Mouse (Mus musculus): ENCODE measurements around the gene Gja5. TPM values are rescaled to one million over a fixed set of nuclear protein-coding genes. Genes with fewer than 3 reads are reported as not detected.

Gja5 gene
- polyA plus RNA-seq, 1 experiment, result 2.1 TPM

DNA sequence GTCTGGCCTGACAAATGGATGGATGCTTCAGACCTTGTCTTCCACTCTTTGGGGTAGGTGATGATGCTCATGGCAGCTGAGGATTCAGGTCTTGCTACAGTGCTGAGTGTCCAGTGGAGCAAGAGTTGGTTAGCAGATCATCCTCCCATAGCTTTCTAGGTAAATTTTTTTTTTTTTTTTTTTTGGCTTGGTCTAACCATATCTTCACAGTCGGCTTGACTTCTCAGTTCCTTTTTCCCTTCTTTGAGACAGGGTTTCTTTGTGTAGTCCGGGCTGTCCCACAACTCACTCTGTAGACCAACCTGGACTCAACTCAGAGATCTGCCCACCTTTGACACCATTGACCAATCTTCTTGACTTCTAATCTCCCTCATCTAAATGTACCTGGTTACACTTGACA is 73.0 kb downstream of the Gja5 start:
- Histone ChIP-seq H3K27ac (ENCODE audit: control insufficient read depth, insufficient read depth, low read length) (no peak overlapping the region), H3K4me3 (ENCODE audit: control insufficient read depth, insufficient read depth, low read length) (no peak overlapping the region), H3K27me3 (ENCODE audit: control insufficient read depth, insufficient read depth, low read length) (no peaks in the 10 kb centered on the region), H3K36me3 (ENCODE audit: control insufficient read depth, insufficient read depth, low read length) (no peaks in the 10 kb centered on the region), H3K4me1 (replicated peaks; ENCODE audit: control insufficient read depth, insufficient read depth, low read length) (no peaks in the 10 kb centered on the region)
- WGBS, result 68% methylated on average over 2 of the region's 2 CpGs
- DNase-seq, result no peak
- TF ChIP-seq POLR2A (IDR thresholded peaks at IDR 0.05; ENCODE audit: control insufficient read depth, extremely low read depth, insufficient read depth, low read length, poor library complexity), result no peak
- TF ChIP-seq CTCF (IDR thresholded peaks at IDR 0.05; ENCODE audit: borderline replicate concordance, control insufficient read depth, extremely low read depth, insufficient read depth, low read length, poor library complexity), result no peak

DNA sequence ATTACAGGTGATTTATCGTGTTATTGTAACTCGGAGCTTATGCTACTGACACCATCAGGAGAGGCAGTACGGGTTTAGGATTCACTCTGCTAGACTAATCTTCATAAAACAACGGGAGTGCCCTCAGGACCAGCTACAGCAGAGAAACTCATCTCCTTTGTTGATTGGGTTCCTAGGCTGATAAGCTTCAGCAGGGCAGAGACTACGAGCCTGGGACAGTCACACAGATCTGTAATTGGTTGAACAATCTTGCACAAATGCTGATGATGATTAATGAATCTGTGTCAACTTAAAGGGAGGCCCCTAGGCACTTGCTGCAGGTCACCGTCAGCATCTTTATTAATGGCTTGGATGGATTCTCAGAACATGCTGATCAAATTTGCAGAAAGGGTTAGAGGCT is 74.0 kb downstream of the Gja5 start:
- H3K4me1 ChIP-seq (replicated peaks; ENCODE audit: control insufficient read depth, insufficient read depth, low read length), result no peaks in the 10 kb centered on the region
- no peaks in the 10 kb centered on the region for H3K27me3 ChIP-seq (ENCODE audit: control insufficient read depth, insufficient read depth, low read length)
- 94% methylated on average over 6 of the region's 6 CpGs for WGBS
- TF ChIP-seq POLR2A (IDR thresholded peaks at IDR 0.05; ENCODE audit: control insufficient read depth, extremely low read depth, insufficient read depth, low read length, poor library complexity), result no peak
- no peak for TF ChIP-seq CTCF (IDR thresholded peaks at IDR 0.05; ENCODE audit: borderline replicate concordance, control insufficient read depth, extremely low read depth, insufficient read depth, low read length, poor library complexity)
- no peak overlapping the region for H3K4me3 ChIP-seq (ENCODE audit: control insufficient read depth, insufficient read depth, low read length)
- DNase-seq, result no peak
- no peak overlapping the region for H3K27ac ChIP-seq (ENCODE audit: control insufficient read depth, insufficient read depth, low read length)
- no peaks in the 10 kb centered on the region for H3K36me3 ChIP-seq (ENCODE audit: control insufficient read depth, insufficient read depth, low read length)

DNA sequence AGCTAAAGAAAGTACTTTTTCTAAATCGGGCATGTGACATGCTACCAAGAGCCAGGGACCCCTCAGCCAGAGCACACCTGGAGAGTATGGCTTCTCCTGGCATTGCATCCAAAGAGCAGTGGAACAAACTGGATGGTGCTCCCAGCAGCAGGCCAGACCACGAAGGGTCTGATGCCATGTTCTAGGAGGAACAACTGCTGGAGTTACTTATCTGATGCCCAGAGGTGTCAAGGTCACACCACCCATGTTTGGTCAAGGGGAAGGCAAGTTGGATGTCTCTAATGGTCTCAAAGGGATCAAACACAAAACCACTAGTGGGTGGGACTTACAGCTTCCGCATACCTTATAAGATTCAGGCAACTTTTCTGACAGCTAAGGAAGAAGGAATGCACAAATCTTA is 74.5 kb downstream of the Gja5 start:
- Histone ChIP-seq H3K36me3 (ENCODE audit: control insufficient read depth, insufficient read depth, low read length) (no peaks in the 10 kb centered on the region), H3K4me3 (ENCODE audit: control insufficient read depth, insufficient read depth, low read length) (no peak overlapping the region), H3K27me3 (ENCODE audit: control insufficient read depth, insufficient read depth, low read length) (no peaks in the 10 kb centered on the region), H3K4me1 (replicated peaks; ENCODE audit: control insufficient read depth, insufficient read depth, low read length) (no peaks in the 10 kb centered on the region), H3K27ac (ENCODE audit: control insufficient read depth, insufficient read depth, low read length) (no peak overlapping the region)
- DNase-seq, result no peak
- WGBS, result 93% methylated on average over 3 of the region's 3 CpGs
- no peak for TF ChIP-seq CTCF (IDR thresholded peaks at IDR 0.05; ENCODE audit: borderline replicate concordance, control insufficient read depth, extremely low read depth, insufficient read depth, low read length, poor library complexity)
- TF ChIP-seq POLR2A (IDR thresholded peaks at IDR 0.05; ENCODE audit: control insufficient read depth, extremely low read depth, insufficient read depth, low read length, poor library complexity), result no peak

DNA sequence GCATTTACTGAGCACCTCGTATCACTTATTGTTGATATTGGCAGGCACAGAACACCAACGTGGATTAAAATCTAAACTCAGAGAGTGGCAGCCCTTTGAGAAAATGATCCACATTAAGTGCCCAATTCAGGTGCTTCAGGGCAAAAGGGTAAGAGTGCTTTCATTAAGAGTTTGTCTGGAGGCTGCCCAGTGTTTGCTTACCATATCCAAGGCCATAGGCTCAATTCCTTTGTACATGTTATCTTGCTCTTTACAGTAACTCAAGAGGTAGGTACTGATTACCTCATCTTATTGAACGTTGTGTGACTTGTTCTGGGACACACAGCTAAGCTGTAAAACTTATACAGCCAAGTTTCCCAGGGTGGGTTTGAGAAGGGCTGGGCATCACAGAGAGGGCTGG is 77.3 kb downstream of the Gja5 start:
- TF ChIP-seq CTCF (IDR thresholded peaks at IDR 0.05; ENCODE audit: borderline replicate concordance, control insufficient read depth, extremely low read depth, insufficient read depth, low read length, poor library complexity), result no peak
- no peak for TF ChIP-seq POLR2A (IDR thresholded peaks at IDR 0.05; ENCODE audit: control insufficient read depth, extremely low read depth, insufficient read depth, low read length, poor library complexity)
- 85% methylated on average over 3 of the region's 3 CpGs for WGBS
- Histone ChIP-seq H3K27me3 (ENCODE audit: control insufficient read depth, insufficient read depth, low read length) (no peaks in the 10 kb centered on the region), H3K4me3 (ENCODE audit: control insufficient read depth, insufficient read depth, low read length) (no peak overlapping the region), H3K27ac (ENCODE audit: control insufficient read depth, insufficient read depth, low read length) (no peak overlapping the region), H3K4me1 (replicated peaks; ENCODE audit: control insufficient read depth, insufficient read depth, low read length) (no peaks in the 10 kb centered on the region), H3K36me3 (ENCODE audit: control insufficient read depth, insufficient read depth, low read length) (no peaks in the 10 kb centered on the region)
- DNase-seq, result no peak

DNA sequence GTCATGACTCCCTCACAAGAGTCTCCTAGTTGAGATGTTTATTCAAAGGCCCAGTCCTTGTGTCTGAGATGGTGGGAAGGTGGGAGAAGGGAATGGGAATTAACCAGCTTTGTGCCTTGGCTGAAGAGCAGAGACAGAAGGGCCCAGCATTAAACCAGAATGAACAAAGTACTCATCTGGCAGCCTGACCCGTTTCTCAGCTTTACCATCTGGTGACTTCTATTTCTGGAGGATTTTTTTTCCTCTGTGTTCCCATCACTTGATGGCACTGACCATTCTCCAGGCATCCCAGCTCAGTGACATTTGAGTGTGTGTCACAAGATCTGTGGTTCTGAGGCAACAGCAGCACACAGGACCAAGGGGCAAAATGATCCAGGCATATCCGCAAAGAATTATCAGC is 78.2 kb downstream of the Gja5 start:
- Histone ChIP-seq H3K27me3 (ENCODE audit: control insufficient read depth, insufficient read depth, low read length) (no peaks in the 10 kb centered on the region), H3K4me3 (ENCODE audit: control insufficient read depth, insufficient read depth, low read length) (no peak overlapping the region), H3K27ac (ENCODE audit: control insufficient read depth, insufficient read depth, low read length) (no peak overlapping the region), H3K36me3 (ENCODE audit: control insufficient read depth, insufficient read depth, low read length) (no peaks in the 10 kb centered on the region), H3K4me1 (replicated peaks; ENCODE audit: control insufficient read depth, insufficient read depth, low read length) (no peaks in the 10 kb centered on the region)
- DNase-seq, result no peak
- no peak for TF ChIP-seq POLR2A (IDR thresholded peaks at IDR 0.05; ENCODE audit: control insufficient read depth, extremely low read depth, insufficient read depth, low read length, poor library complexity)
- no peak for TF ChIP-seq CTCF (IDR thresholded peaks at IDR 0.05; ENCODE audit: borderline replicate concordance, control insufficient read depth, extremely low read depth, insufficient read depth, low read length, poor library complexity)
- WGBS, result 96% methylated on average over 2 of the region's 2 CpGs

DNA sequence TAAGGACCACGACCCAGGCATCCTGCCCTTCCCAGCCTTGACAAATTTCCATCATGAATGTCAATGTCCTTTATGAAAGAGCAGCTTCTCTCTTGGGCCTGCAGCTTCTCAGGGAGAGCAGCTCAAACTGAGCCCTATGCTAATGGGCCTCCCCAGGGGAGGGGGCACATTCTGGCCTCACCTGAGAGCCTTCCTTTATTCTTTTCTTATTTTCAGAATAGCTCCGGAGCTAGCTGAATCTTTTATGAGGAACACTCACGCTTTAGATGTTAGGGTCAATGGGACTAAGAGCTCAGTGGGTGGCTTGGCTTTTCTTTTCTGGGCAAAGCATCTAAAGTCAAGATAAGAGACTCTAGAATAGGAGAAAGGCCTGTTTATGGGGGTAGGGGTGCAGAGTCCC is 88.0 kb downstream of the Gja5 start:
- Histone ChIP-seq H3K27me3 (ENCODE audit: control insufficient read depth, insufficient read depth, low read length) (no peaks in the 10 kb centered on the region; the same call in 1 of the 2 replicates), H3K36me3 (ENCODE audit: control insufficient read depth, insufficient read depth, low read length) (no peaks in the 10 kb centered on the region), H3K27ac (ENCODE audit: control insufficient read depth, insufficient read depth, low read length) (no peak overlapping the region), H3K4me1 (replicated peaks; ENCODE audit: control insufficient read depth, insufficient read depth, low read length) (no peaks in the 10 kb centered on the region), H3K4me3 (ENCODE audit: control insufficient read depth, insufficient read depth, low read length) (no peak overlapping the region)
- TF ChIP-seq CTCF (IDR thresholded peaks at IDR 0.05; ENCODE audit: borderline replicate concordance, control insufficient read depth, extremely low read depth, insufficient read depth, low read length, poor library complexity) (no peak), POLR2A (IDR thresholded peaks at IDR 0.05; ENCODE audit: control insufficient read depth, extremely low read depth, insufficient read depth, low read length, poor library complexity) (no peak)
- DNase-seq, result no peak
- 90% methylated on average over 3 of the region's 3 CpGs for WGBS

DNA sequence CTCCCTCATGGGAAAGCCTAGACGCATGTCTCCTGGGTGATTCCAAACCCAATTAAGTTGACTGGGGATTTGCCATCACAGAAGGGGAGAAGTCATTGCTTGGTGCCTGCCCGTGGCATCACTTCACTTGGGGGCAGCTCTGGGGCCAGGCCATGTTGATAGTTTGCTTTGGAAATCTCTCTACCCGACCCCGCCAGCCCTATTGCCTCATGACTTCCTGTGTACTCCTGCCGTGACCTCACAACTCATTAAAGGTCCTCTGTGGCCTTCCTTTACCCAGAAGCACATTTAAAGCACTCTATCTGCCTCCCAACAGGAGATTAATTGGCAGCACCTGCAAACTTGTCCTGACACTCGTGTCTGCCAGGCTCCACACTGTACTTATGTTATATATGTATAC is 93.3 kb downstream of the Gja5 start:
- no peak for DNase-seq
- Histone ChIP-seq H3K27me3 (ENCODE audit: control insufficient read depth, insufficient read depth, low read length) (no peaks in the 10 kb centered on the region; the same call in 1 of the 2 replicates), H3K4me3 (ENCODE audit: control insufficient read depth, insufficient read depth, low read length) (no peak overlapping the region), H3K36me3 (ENCODE audit: control insufficient read depth, insufficient read depth, low read length) (no peaks in the 10 kb centered on the region), H3K4me1 (replicated peaks; ENCODE audit: control insufficient read depth, insufficient read depth, low read length) (no peaks in the 10 kb centered on the region; the same call in 1 of the 2 replicates), H3K27ac (ENCODE audit: control insufficient read depth, insufficient read depth, low read length) (no peak overlapping the region)
- 47% methylated on average over 6 of the region's 6 CpGs for WGBS
- TF ChIP-seq CTCF (IDR thresholded peaks at IDR 0.05; ENCODE audit: borderline replicate concordance, control insufficient read depth, extremely low read depth, insufficient read depth, low read length, poor library complexity), result no peak
- no peak for TF ChIP-seq POLR2A (IDR thresholded peaks at IDR 0.05; ENCODE audit: control insufficient read depth, extremely low read depth, insufficient read depth, low read length, poor library complexity)
